Mouse (Mus musculus) CD4-positive, CD25-positive, alpha-beta regulatory T cell, adult 2 months (primary cell): ENCODE data around the gene Atp2b2.
"Not testable (repeated sequence)": the region's sequence is repeated elsewhere in the genome, so short reads cannot be mapped to it uniquely, and the experiment has no call there.

Source experiments
- DNase-seq: peaks from one replicate; pipeline ENCODE4 v3.0.0-alpha.2; 2012; ENCODE audit warnings: low read depth, low spot score

The Atp2b2 gene

GRCm38 (mm10) chr6:113719878-113720277 is 322.5 kb downstream of the Atp2b2 start, which contains the start of gene Ghrl:
Ghrl (minus strand) TSS chr6:113719880.
- DNase-seq, result no peak

- no peak for DNase-seq
These were observed 324.9 kb downstream of the Atp2b2 start for GRCm38 (mm10) chr6:113717541-113717940.

GRCm38 (mm10) chr6:113714797-113715196 is 327.6 kb downstream of the Atp2b2 start:
- no peak for DNase-seq

GRCm38 (mm10) chr6:113714276-113714675 is 328.1 kb downstream of the Atp2b2 start:
- DNase-seq, result no peak

- DNase-seq, result not testable (repeated sequence)
These were observed 329.0 kb downstream of the Atp2b2 start for GRCm38 (mm10) chr6:113713389-113713788.

GRCm38 (mm10) chr6:113712718-113713117 is 329.7 kb downstream of the Atp2b2 start:
- no peak for DNase-seq

- DNase-seq, result peak; percentile 59
These were observed 344.9 kb downstream of the Atp2b2 start for GRCm38 (mm10) chr6:113697222-113698205.

GRCm38 (mm10) chr6:113696582-113697221 is 345.7 kb downstream of the Atp2b2 start, which contains the start of gene Tatdn2:
Tatdn2 (plus strand) TSS chr6:113697050.
- DNase-seq, result peak; percentile 99

GRCm38 (mm10) chr6:113695766-113696355 is 346.6 kb downstream of the Atp2b2 start:
- no peak for DNase-seq

- DNase-seq, result no peak
These were observed 347.2 kb downstream of the Atp2b2 start for GRCm38 (mm10) chr6:113695203-113695602.
